Mouse (Mus musculus) brain, embryonic 14.5 days (tissue): Measurements from ENCODE around the gene Psg29. TPM values are rescaled to one million over a fixed set of nuclear protein-coding genes. Genes with fewer than 3 reads are reported as not detected.

ENCODE experiments used
- DNase-seq: peaks from one replicate; pipeline ENCODE4 v3.0.0-alpha.2; 2011; ENCODE audit warnings: low read depth
- CTCF ChIP-seq: fragments of 200-500 bp; IDR thresholded peaks from 2 replicates; pipeline ENCODE4 v1.5.1; 2012; ENCODE audit warnings: inconsistent platforms, mild to moderate bottlenecking, moderate library complexity, borderline replicate concordance; ENCODE audit not compliant: insufficient read depth, insufficient read length; ENCODE audit errors: extremely low read depth
- POLR2A ChIP-seq: fragments of 200-500 bp; IDR thresholded peaks from 2 replicates; pipeline ENCODE4 v1.6.1; 2012; ENCODE audit warnings: mild to moderate bottlenecking, inconsistent platforms, borderline replicate concordance; ENCODE audit not compliant: poor library complexity, insufficient read depth, insufficient read length, severe bottlenecking; ENCODE audit errors: extremely low read depth
- polyA plus RNA-seq: library from polyadenylated mRNA; depleted of rRNA; stranded (reverse); fragments of >200 nt; gene quantifications from 2 replicates; pipeline ENCODE4 v1.2.3, GENCODE M21; 2012; rRNA removed

Gene Psg29
- polyA plus RNA-seq = 0.14 and 0.16 TPM in 2 replicates

- DNase-seq = no peak
- TF ChIP-seq POLR2A (no peak), CTCF (no peak)
These were observed at the start of gene Psg29 for GRCm38 (mm10) chr7:17203177-17203576. TSS of gene Psg29 (plus strand) at chr7:17203477.

GRCm38 (mm10) chr7:17155634-17156033 lies 47.6 kb upstream of the Psg29 start:
- TF ChIP-seq CTCF (peak; percentile 13; the same call in 1 of the 2 replicates), POLR2A (no peak)
- peak; percentile 0 for DNase-seq

GRCm38 (mm10) chr7:17156885-17157677 lies 46.2 kb upstream of the Psg29 start:
- DNase-seq = no peak
- TF ChIP-seq CTCF (no peak), POLR2A (no peak)

- DNase-seq = peak; percentile 0
- no peak for TF ChIP-seq POLR2A
- TF ChIP-seq CTCF = no peak
These were observed 44.3 kb upstream of the Psg29 start for GRCm38 (mm10) chr7:17159011-17159410.

GRCm38 (mm10) chr7:17171827-17172226 lies 31.4 kb upstream of the Psg29 start:
- DNase-seq = no peak
- no peak for TF ChIP-seq POLR2A
- no peak for TF ChIP-seq CTCF

GRCm38 (mm10) chr7:17205530-17206184 lies 2.4 kb downstream of the Psg29 start:
- TF ChIP-seq CTCF (0 out of 2 replicates have a peak, but pooled peaks have one; percentile 2), POLR2A (no peak)
- DNase-seq = no peak

Other genes starting within 250 kb of the Psg29 start
- 28.0 and 34.5 TPM in 2 replicates for gene Pnmal1, start 243.8 kb upstream of the Psg29 start, polyA plus RNA-seq
- gene Gm42372, start 220.4 kb upstream of the Psg29 start, polyA plus RNA-seq = 5.2 and 19.6 TPM in 2 replicates
- 6.4 and 8.6 TPM in 2 replicates for gene Ccdc8, start 210.8 kb upstream of the Psg29 start, polyA plus RNA-seq
- 164 and 199 TPM in 2 replicates for gene Ppp5c, start 175.6 kb upstream of the Psg29 start, polyA plus RNA-seq
- gene Hif3a, start 141.1 kb upstream of the Psg29 start, polyA plus RNA-seq = 4.1 and 6.9 TPM in 2 replicates
- gene Psg16, start 129.4 kb upstream of the Psg29 start, polyA plus RNA-seq = 1.6 and 2.7 TPM in 2 replicates
- gene Ceacam3, start 53.2 kb upstream of the Psg29 start, polyA plus RNA-seq = 0.05 and 0.10 TPM in 2 replicates